Mouse (Mus musculus) CH12.LX (cell line): Measurements from ENCODE around the gene Matn1. TPM values are rescaled to one million over a fixed set of nuclear protein-coding genes. Genes with fewer than 3 reads are reported as not detected.

ENCODE experiments used
- DNase-seq: peaks from one replicate; pipeline ENCODE4 v3.0.0-alpha.2; 2013; ENCODE audit errors: extremely low read depth
- H3K27ac ChIP-seq: 2 replicates; pipeline ENCODE4 v1.5.1; 2012; ENCODE audit warnings: low read depth, mild to moderate bottlenecking, control low read depth, moderate library complexity; ENCODE audit not compliant: insufficient read depth
- H3K27me3 ChIP-seq: replicated peaks from 2 replicates; pipeline ENCODE3; 2012; ENCODE audit warnings: inconsistent platforms
- H3K36me3 ChIP-seq, 2 experiments: replicated peaks in 1 of 2; 2 replicates each; pipeline versions ENCODE3 to v1.6.1; 2012; ENCODE audit warnings: inconsistent platforms in 1 of 2, low read length in 1 of 2, mild to moderate bottlenecking in 1 of 2, mixed read lengths in 1 of 2, moderate library complexity in 1 of 2; ENCODE audit not compliant: control insufficient read depth in 1 of 2, insufficient read depth in 1 of 2
- H3K4me1 ChIP-seq, 2 experiments: 2 replicates each; pipeline ENCODE4 v1.6.1; 2012; ENCODE audit warnings: inconsistent platforms in 1 of 2, moderate library complexity in 1 of 2; ENCODE audit not compliant: insufficient read depth in 2 of 2, control insufficient read depth in 1 of 2
- H3K4me2 ChIP-seq: 2 replicates; pipeline ENCODE4 v1.6.1; 2012; ENCODE audit warnings: low read depth, mild to moderate bottlenecking, control low read depth; ENCODE audit not compliant: poor library complexity, insufficient read depth, severe bottlenecking
- H3K4me3 ChIP-seq, 3 experiments: fragments of 150-350 bp in 1 of 3; sonication (generic) in 1 of 3; replicated peaks in 1 of 3; 2 replicates each; pipeline versions ENCODE3 to v1.5.1; 2011 to 2012; ENCODE audit warnings: low read depth in 2 of 3, low read length in 2 of 3, mild to moderate bottlenecking in 2 of 3, moderate library complexity in 2 of 3, control low read depth in 1 of 3, improper control_type of control experiment in 1 of 3, inconsistent platforms in 1 of 3, mixed read lengths in 1 of 3; ENCODE audit not compliant: poor library complexity in 1 of 3
- H3K79me2 ChIP-seq: replicated peaks from 2 replicates; pipeline ENCODE4 v1.6.1; 2012; ENCODE audit warnings: mild to moderate bottlenecking, moderate library complexity; ENCODE audit not compliant: control insufficient read depth, poor library complexity, insufficient read depth, severe bottlenecking; ENCODE audit errors: extremely low read depth
- H3K9ac ChIP-seq: 2 replicates; pipeline ENCODE4 v1.6.1; 2012; ENCODE audit warnings: low read depth, mild to moderate bottlenecking, control low read depth, moderate library complexity; ENCODE audit not compliant: insufficient read depth
- H3K9me3 ChIP-seq: replicated peaks from 2 replicates; pipeline ENCODE3; 2012; ENCODE audit warnings: low read length, inconsistent platforms, mixed read lengths
- BHLHE40 ChIP-seq: IDR thresholded peaks from 2 replicates; pipeline ENCODE4 v1.6.1; 2011; ENCODE audit warnings: mild to moderate bottlenecking, low read depth, low read length, improper control_type of control experiment
- CHD1 ChIP-seq: IDR thresholded peaks from 2 replicates; pipeline ENCODE4 v1.6.1; 2012; ENCODE audit warnings: low read depth, low read length, improper control_type of control experiment, inconsistent platforms
- CHD2 ChIP-seq: IDR thresholded peaks from 2 replicates; pipeline ENCODE4 v1.6.1; 2011; ENCODE audit warnings: low read length, improper control_type of control experiment
- CTCF ChIP-seq, 2 experiments: IDR thresholded peaks in 1 of 2; conservative IDR thresholded peaks in 1 of 2; 2 replicates each; pipeline ENCODE4 v1.5.1; 2011 to 2012; ENCODE audit warnings: low read depth in 2 of 2, low read length in 2 of 2, improper control_type of control experiment in 1 of 2, inconsistent platforms in 1 of 2, mild to moderate bottlenecking in 1 of 2, moderate library complexity in 1 of 2
- E2F4 ChIP-seq: IDR thresholded peaks from 2 replicates; pipeline ENCODE4 v1.6.1; 2011; ENCODE audit warnings: low read depth, low read length, improper control_type of control experiment; ENCODE audit not compliant: insufficient replicate concordance
- ELF1 ChIP-seq: IDR thresholded peaks from 2 replicates; pipeline ENCODE4 v1.6.1; 2014; ENCODE audit warnings: low read depth, mild to moderate bottlenecking, inconsistent platforms, low read length, improper control_type of control experiment
- EP300 ChIP-seq: IDR thresholded peaks from 2 replicates; pipeline ENCODE4 v1.6.1; 2011; ENCODE audit warnings: low read length, improper control_type of control experiment
- ETS1 ChIP-seq: conservative IDR thresholded peaks from 2 replicates; pipeline ENCODE4 v1.6.1; 2012; ENCODE audit warnings: low read depth, mild to moderate bottlenecking, inconsistent platforms, low read length, improper control_type of control experiment, moderate library complexity
- GABPA ChIP-seq: IDR thresholded peaks from 2 replicates; pipeline ENCODE4 v1.6.1; 2012; ENCODE audit warnings: low read depth, low read length, improper control_type of control experiment, inconsistent platforms; ENCODE audit not compliant: insufficient replicate concordance
- HCFC1 ChIP-seq: IDR thresholded peaks from 2 replicates; pipeline ENCODE4 v1.6.1; 2012; ENCODE audit warnings: low read depth, mild to moderate bottlenecking, inconsistent platforms, low read length, improper control_type of control experiment
- IRF4 ChIP-seq: IDR thresholded peaks from 2 replicates; pipeline ENCODE4 v1.6.1; 2014; ENCODE audit warnings: low read depth, mild to moderate bottlenecking, inconsistent platforms, low read length, improper control_type of control experiment
- JUN ChIP-seq: IDR thresholded peaks from 2 replicates; pipeline ENCODE4 v1.6.1; 2011; ENCODE audit warnings: low read depth, mild to moderate bottlenecking, low read length, improper control_type of control experiment, moderate library complexity; ENCODE audit not compliant: insufficient read depth
- JUND ChIP-seq: conservative IDR thresholded peaks from 2 replicates; pipeline ENCODE4 v1.6.1; 2011; ENCODE audit warnings: low read depth, low read length, improper control_type of control experiment
- KAT2A ChIP-seq: IDR thresholded peaks from 2 replicates; pipeline ENCODE4 v1.6.1; 2012; ENCODE audit warnings: low read length, improper control_type of control experiment, inconsistent platforms; ENCODE audit not compliant: insufficient replicate concordance
- MAFK ChIP-seq: IDR thresholded peaks from 2 replicates; pipeline ENCODE4 v1.6.1; 2011; ENCODE audit warnings: low read length, improper control_type of control experiment; ENCODE audit not compliant: insufficient replicate concordance
- MAX ChIP-seq: IDR thresholded peaks from 2 replicates; pipeline ENCODE4 v1.6.1; 2011; ENCODE audit warnings: low read length, improper control_type of control experiment
- MAZ ChIP-seq: IDR thresholded peaks from 2 replicates; pipeline ENCODE4 v1.6.1; 2012; ENCODE audit warnings: low read depth, mild to moderate bottlenecking, inconsistent platforms, low read length, improper control_type of control experiment, moderate library complexity
- MEF2A ChIP-seq: IDR thresholded peaks from 2 replicates; pipeline ENCODE4 v1.6.1; 2014; ENCODE audit warnings: low read depth, mild to moderate bottlenecking, inconsistent platforms, low read length, improper control_type of control experiment, borderline replicate concordance
- MXI1 ChIP-seq: IDR thresholded peaks from 2 replicates; pipeline ENCODE4 v1.6.1; 2011; ENCODE audit warnings: mild to moderate bottlenecking, low read depth, low read length, improper control_type of control experiment
- MYC ChIP-seq: IDR thresholded peaks from 2 replicates; pipeline ENCODE4 v1.6.1; 2011; ENCODE audit warnings: low read depth, mild to moderate bottlenecking, improper control_type of control experiment, low read length
- NELFE ChIP-seq: IDR thresholded peaks from 2 replicates; pipeline ENCODE4 v1.6.1; 2011; ENCODE audit warnings: low read depth, low read length, improper control_type of control experiment
- NRF1 ChIP-seq: IDR thresholded peaks from 2 replicates; pipeline ENCODE4 v1.6.1; 2014; ENCODE audit warnings: low read depth, mild to moderate bottlenecking, inconsistent platforms, low read length, improper control_type of control experiment, moderate library complexity
- PAX5 ChIP-seq: IDR thresholded peaks from 2 replicates; pipeline ENCODE4 v1.6.1; 2012; ENCODE audit warnings: low read length, inconsistent platforms, mixed read lengths
- POLR2A ChIP-seq: IDR thresholded peaks from 2 replicates; pipeline ENCODE4 v1.6.1; 2011; ENCODE audit warnings: low read depth, mild to moderate bottlenecking, improper control_type of control experiment, low read length
- POLR2AphosphoS2 ChIP-seq: IDR thresholded peaks from 2 replicates; pipeline ENCODE4 v1.6.1; 2011; ENCODE audit warnings: low read depth, low read length, improper control_type of control experiment
- RAD21 ChIP-seq: IDR thresholded peaks from 2 replicates; pipeline ENCODE4 v1.6.1; 2011; ENCODE audit warnings: low read depth, mild to moderate bottlenecking, low read length, improper control_type of control experiment, moderate library complexity
- RCOR1 ChIP-seq: conservative IDR thresholded peaks from 2 replicates; pipeline ENCODE4 v1.6.1; 2012; ENCODE audit warnings: low read depth, mild to moderate bottlenecking, inconsistent platforms, low read length, improper control_type of control experiment
- SIN3A ChIP-seq: IDR thresholded peaks from 2 replicates; pipeline ENCODE4 v1.6.1; 2012; ENCODE audit warnings: low read length, improper control_type of control experiment, inconsistent platforms
- SMC3 ChIP-seq: IDR thresholded peaks from 2 replicates; pipeline ENCODE4 v1.6.1; 2011; ENCODE audit warnings: low read depth, low read length, improper control_type of control experiment
- TBP ChIP-seq: conservative IDR thresholded peaks from 2 replicates; pipeline ENCODE4 v1.6.1; 2011; ENCODE audit warnings: low read depth, low read length, improper control_type of control experiment
- TCF12 ChIP-seq: IDR thresholded peaks from 2 replicates; pipeline ENCODE4 v1.6.1; 2014; ENCODE audit warnings: low read depth, mild to moderate bottlenecking, inconsistent platforms, low read length, improper control_type of control experiment
- UBTF ChIP-seq: IDR thresholded peaks from 2 replicates; pipeline ENCODE4 v1.6.1; 2012; ENCODE audit warnings: low read depth, mild to moderate bottlenecking, inconsistent platforms, low read length, improper control_type of control experiment, moderate library complexity
- USF1 ChIP-seq: IDR thresholded peaks from 2 replicates; pipeline ENCODE4 v1.6.1; 2014; ENCODE audit warnings: low read depth, mild to moderate bottlenecking, inconsistent platforms, low read length, improper control_type of control experiment
- USF2 ChIP-seq: conservative IDR thresholded peaks from 2 replicates; pipeline ENCODE4 v1.6.1; 2011; ENCODE audit warnings: low read depth, low read length, improper control_type of control experiment
- ZC3H11A ChIP-seq: IDR thresholded peaks from 2 replicates; pipeline ENCODE4 v1.6.1; 2012; ENCODE audit warnings: low read depth, mild to moderate bottlenecking, inconsistent platforms, low read length, improper control_type of control experiment
- ZKSCAN1 ChIP-seq: IDR thresholded peaks from 2 replicates; pipeline ENCODE4 v1.6.1; 2012; ENCODE audit warnings: low read depth, inconsistent platforms, low read length, improper control_type of control experiment, borderline replicate concordance
- ZMIZ1 ChIP-seq: IDR thresholded peaks from 2 replicates; pipeline ENCODE4 v1.6.1; 2012; ENCODE audit warnings: low read depth, mild to moderate bottlenecking, inconsistent platforms, low read length, improper control_type of control experiment
- ZNF384 ChIP-seq: IDR thresholded peaks from 2 replicates; pipeline ENCODE4 v1.6.1; 2012; ENCODE audit warnings: low read depth, low read length, improper control_type of control experiment, inconsistent platforms
- dilution Hi-C: fragments of 300-500 bp; cut with MboI; formaldehyde crosslinking; loops from 2 replicates; pipeline ENCODE4 v1.14.3; 2020; ENCODE audit warnings: low sequenced_read_pairs; ENCODE audit not compliant: extremely low pct_unique_long_range_greater_than_20kb, extremely low pct_ligation_motif_present
- in situ Hi-C: fragments of 300-500 bp; cut with MboI; formaldehyde crosslinking; loops from 3 replicates; pipeline ENCODE4 v1.14.3; 2019; ENCODE audit warnings: low sequenced_read_pairs, low pct_ligation_motif_present, low pct_unique_long_range_greater_than_20kb, mixed read lengths
- polyA plus RNA-seq: library from polyadenylated mRNA; unstranded; fragments of >175 nt; gene quantifications from 2 replicates; pipeline ENCODE4 v1.2.1, GENCODE M21; 2012; ENCODE audit warnings: low read depth; ENCODE audit not compliant: insufficient read length
- total RNA-seq, 2 experiments: library from RNA; depleted of rRNA; stranded (reverse); fragments of 300-350 nt in 1 of 2; fragments of >200 nt in 1 of 2; gene quantifications; 2 replicates each; pipeline ENCODE4 v1.2.3; 2012 to 2014

The Matn1 gene
- total and polyA plus RNA-seq, 3 experiments: 0.52 to 3.5 (median 0.76) TPM

- in situ Hi-C loops: loop anchor here (5.0 kb wide), 1 partner anchor 160 kb away; no protein-coding TSS in a partner anchor
- peaks cover 29% of the 10 kb centered on the region for H3K27me3 ChIP-seq
- H3K9me3 ChIP-seq: peaks cover 9% of the 10 kb centered on the region
- H3K4me2 ChIP-seq: peak overlapping the region; percentile 64
- peak overlapping the region; percentile 84 for H3K27ac ChIP-seq
- no peak overlapping the region for H3K4me3 ChIP-seq
- H3K36me3 ChIP-seq: no peaks in the 10 kb centered on the region
- dilution Hi-C loops: no loop called here
- peaks cover 36 to 53% of the 10 kb centered on the region in 2 experiments for H3K4me1 ChIP-seq
- DNase-seq: peak; percentile 93
- no peaks in the 10 kb centered on the region for H3K79me2 ChIP-seq
- no peak overlapping the region for H3K9ac ChIP-seq
- TF ChIP-seq CTCF (conservative IDR thresholded peaks at IDR 0.05 in 1 of 2, IDR thresholded peaks at IDR 0.05 in 1 of 2; ENCODE audit: low read depth in 2 of 2, low read length in 2 of 2) (peak; percentile 62 to 94), POLR2A (peak; percentile 47), NELFE (0 out of 2 replicates have a peak, but pooled peaks have one; percentile 42), SMC3 (peak; percentile 96), HCFC1 (no peak; the same call in 1 of the 2 replicates), CHD1 (no peak), MAFK (peak; percentile 86), E2F4 (no peak), ELF1 (peak; percentile 45; the same call in 1 of the 2 replicates), PAX5 (no peak), ZMIZ1 (0 out of 2 replicates have a peak, but pooled peaks have one; percentile 39), CHD2 (peak; percentile 75), MXI1 (peak; percentile 26; the same call in 1 of the 2 replicates), POLR2AphosphoS2 (no peak), MEF2A (peak; percentile 99), JUN (peak; percentile 90), USF2 (no peak), ZC3H11A (peak; percentile 94), ZNF384 (peak; percentile 30; the same call in 1 of the 2 replicates), USF1 (no peak), MYC (peak; percentile 86), TCF12 (peak; percentile 97), ZKSCAN1 (no peak), ETS1 (peak; percentile 95), IRF4 (peak; percentile 98), KAT2A (peak; percentile 92), JUND (peak; percentile 93), BHLHE40 (peak; percentile 91), GABPA (no peak), MAZ (peak; percentile 91), NRF1 (no peak), EP300 (peak; percentile 96), TBP (peak; percentile 60; the same call in 1 of the 2 replicates), MAX (peak; percentile 72), UBTF (peak; percentile 80), RAD21 (peak; percentile 94), RCOR1 (peak; percentile 95), SIN3A (peak; percentile 82)
- TF ChIP-seq, all 38 proteins: peak for 28
These were observed 3.0 kb downstream of the Matn1 start for GRCm38 (mm10) chr4:130947094-130947647.
